Mouse (Mus musculus) right cerebral cortex, postnatal 25 days (tissue): ENCODE data around the gene Elovl1.

ENCODE experiments used
- DNase-seq: peaks from one replicate; pipeline ENCODE4 v3.0.0; 2022

The Elovl1 gene

DNA sequence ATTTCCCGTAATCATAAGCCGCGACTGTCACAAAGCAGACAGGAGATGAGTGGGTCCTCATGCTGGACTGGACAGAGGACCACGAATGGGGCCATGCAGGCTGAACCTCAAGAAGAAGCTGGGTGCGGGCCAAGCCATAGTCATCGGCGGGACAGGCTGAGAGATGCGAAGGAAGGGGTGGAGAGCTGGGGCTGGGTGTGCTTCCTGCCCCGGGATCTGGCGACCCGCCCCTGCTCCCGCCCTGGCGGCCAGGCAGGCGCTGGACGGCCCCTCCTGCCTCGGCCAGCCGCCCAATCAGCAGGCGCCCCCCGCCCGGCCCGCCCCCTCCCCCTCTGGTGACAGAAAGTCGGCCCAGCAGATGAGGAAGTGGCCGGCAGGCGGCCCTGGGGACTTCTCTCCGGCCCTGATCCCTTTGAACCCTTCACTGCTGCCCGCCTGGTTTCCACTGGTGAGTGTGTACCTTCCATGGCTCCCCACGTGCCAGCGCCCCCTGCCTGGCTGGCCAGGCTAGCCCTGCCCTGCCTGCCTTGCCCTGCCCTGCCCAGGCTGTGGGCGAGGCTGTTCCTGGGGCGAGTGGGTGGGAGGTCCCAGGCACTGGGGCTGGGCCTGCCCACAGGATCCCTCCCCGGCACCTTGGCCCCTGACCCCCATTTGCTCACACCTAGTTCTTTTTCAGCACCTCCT lies at the start of gene Elovl1:
Gene Elovl1, plus strand, starts transcription at position 326 of the 684 bp plus-strand sequence.
- DNase-seq: peak; percentile 68

DNA sequence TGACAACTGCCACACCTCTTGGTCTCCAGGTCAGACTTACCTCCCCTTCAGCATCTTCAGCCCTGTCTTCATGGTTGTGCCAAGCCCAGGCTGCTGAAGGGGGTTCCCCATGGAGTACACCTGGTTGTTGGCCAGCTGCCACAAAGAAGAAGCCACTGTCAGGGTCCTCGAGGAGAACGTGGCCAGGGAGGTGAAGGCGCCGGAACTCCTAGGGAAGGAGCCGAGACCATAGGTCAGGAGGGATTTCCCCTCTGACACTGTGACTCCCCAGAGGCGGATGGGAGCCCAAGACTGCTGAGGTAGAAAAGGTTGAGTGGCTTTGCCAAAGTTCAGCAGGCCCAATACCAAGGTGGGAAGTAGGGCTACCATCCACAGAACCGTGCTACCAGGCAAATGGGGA lies 44.6 kb upstream of the Elovl1 start:
- no peak for DNase-seq

DNA sequence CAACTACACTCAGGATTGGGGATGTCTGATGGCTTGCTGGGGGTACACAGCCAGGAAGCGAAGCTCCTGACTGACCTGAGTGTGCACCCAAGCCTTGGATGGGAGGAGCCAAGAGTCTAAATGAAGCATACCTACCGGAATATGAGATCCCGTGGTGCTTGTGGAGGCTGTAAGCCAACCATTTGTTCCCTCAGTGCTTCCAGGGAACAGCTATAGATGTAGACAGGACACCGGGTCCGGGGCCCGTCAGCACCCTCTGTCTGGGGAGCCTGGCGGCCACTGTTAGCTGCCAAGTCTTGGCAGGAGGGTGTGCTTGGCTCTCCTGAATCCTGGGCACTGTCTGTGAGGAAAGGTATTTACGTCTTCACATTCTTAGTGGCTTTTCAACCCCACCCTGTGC lies 40.6 kb upstream of the Elovl1 start:
- DNase-seq: no peak

DNA sequence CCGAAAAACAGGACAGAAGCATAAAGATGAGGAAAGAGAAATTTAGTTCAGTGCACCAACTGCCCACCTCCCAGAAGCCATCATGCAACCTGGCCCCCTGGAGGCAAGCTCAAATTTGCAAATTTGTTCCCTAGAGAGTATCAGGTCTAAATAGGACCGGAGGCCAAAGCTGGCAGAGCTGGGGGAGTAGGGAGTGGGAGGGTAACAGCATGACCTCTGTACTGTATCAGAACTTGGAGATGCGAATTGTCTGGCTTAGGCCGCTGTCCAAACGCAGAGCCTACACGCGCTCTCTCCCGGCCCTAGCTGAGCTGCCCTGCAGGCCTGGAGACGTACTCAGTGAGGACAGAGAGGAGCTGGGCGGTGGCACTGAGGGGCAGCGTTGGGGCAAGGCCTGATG lies 37.7 kb upstream of the Elovl1 start:
- no peak for DNase-seq

DNA sequence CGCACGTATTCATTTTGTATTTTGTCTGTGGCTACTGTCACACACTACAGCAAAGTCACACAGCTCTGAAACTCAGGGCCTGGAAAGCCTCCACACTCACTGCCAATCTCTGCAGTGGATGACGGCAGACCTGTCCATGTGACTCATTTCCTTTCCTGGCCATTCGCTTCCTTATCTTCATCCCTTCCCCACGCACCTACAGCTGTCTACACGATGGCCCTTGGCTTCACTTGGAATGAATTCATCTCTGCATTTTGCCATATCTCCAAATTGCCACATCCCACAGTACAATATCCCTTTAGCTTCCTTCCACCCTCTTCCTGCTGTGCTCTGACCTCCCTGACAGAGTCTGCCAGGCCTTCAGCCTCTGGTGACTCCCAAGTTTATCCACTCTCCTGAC lies 33.4 kb upstream of the Elovl1 start:
- no peak for DNase-seq

DNA sequence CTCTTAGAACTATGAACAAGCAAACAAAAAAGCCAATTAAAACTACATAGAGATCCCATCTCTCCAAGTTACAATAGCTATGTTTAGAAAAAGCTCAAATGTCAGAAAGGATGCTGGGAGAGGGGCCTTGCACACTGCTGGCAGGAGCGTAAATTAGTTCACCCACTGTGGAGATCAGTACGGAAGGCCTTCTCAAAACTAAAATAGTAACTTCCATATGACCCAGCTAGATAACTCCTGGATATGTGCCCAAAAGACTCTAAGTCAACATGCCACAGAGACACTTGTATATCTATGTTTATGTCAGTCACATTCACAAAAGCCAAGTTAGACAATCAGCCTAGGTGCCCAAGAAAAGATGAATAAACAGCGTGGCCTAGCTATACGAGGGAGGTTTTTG lies 32.6 kb upstream of the Elovl1 start:
- DNase-seq: no peak

DNA sequence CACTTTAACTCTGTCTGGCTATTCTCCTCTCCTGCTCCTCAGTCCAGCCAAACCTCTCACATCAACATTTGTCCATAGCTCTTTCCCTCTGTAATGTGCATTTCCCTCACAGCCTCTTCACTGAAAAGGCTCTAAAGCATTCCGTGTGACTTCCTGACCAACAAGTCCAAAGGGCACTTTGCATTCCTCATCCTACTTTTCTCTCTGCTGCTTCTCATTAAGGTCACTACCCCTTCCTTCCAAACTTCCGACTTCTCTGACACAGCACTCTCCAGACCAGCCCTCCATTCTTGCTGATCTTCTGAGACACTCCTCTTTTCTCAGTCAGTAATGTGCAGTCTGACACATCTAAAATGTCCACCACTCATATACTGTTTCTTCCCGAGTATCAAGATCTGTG lies 31.5 kb upstream of the Elovl1 start:
- DNase-seq: no peak

DNA sequence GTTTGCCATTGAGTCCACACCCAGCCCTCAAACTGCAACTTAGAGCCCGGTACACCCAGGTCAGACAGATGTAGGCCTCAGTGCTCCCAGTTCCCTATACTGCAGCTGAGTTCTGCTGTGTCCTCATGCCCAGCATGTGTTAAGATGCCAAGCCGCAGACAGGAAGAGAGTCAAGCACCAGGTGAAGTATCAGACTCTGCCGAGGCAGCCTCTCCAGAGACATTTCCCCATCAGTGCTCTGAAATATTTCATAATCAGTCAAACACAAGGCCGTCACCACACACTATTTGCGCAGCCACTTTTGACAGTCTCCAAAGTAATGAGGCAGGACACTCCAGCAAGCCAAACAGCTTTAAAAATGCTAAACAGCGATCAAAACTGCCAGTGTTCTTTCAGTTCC lies 29.5 kb upstream of the Elovl1 start:
- DNase-seq: no peak

DNA sequence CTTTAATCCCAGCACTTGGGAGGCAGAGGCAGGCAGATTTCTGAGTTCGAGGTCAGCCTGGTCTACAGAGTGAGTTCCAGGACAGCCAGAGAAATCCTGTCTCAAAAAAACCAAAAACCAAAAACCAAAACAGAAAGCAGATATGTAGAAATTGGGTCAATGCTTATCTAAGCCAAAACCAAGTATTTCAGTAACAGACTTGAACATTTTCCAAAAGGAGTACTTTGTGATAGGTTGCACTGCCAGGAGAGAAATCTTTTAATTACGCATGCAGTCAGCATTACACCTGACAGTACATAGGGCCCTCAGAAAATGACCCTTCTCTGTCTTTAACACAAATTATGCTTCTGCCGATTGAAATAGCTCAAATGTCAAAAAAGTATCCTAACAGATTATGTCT lies 26.5 kb upstream of the Elovl1 start:
- DNase-seq: no peak

DNA sequence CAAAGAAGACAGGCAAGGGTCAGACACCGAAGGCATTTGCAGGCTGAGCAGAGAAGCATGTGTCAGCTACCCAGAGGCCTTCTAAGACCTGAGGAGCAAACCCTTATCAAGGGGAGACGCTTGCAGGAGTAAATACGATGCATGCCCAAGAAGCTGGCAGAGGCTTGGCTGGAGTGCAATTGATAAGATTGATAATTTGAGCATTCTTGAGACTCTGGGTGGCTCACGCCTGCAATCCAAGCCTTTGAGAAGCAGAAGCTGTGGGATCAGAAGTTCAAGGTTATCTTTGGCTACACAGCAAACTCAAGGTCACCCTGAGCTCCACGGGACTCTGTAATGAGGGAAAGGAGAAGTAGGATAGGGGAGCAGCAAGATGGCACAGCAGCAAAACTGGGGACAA lies 26.0 kb upstream of the Elovl1 start:
- DNase-seq: no peak

DNA sequence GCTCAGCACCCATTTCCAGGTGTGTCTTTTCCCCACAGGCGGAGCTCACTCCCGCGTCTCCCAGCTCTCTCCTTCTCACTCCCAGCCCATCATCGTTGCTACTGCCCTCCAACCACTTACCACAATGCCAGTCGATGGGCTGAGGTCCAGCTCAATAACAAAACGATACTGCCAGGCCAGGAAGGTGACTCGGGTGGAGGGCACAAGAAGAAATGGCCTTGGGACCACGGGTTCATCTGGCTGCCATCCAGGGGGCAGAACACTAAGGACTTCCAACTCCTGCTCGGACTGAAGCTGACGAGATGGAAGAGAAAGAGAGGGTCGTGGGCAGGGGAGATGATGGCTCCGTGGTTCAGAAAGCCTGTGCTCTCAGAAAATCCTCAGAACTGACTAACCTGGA lies 25.2 kb upstream of the Elovl1 start:
- no peak for DNase-seq

DNA sequence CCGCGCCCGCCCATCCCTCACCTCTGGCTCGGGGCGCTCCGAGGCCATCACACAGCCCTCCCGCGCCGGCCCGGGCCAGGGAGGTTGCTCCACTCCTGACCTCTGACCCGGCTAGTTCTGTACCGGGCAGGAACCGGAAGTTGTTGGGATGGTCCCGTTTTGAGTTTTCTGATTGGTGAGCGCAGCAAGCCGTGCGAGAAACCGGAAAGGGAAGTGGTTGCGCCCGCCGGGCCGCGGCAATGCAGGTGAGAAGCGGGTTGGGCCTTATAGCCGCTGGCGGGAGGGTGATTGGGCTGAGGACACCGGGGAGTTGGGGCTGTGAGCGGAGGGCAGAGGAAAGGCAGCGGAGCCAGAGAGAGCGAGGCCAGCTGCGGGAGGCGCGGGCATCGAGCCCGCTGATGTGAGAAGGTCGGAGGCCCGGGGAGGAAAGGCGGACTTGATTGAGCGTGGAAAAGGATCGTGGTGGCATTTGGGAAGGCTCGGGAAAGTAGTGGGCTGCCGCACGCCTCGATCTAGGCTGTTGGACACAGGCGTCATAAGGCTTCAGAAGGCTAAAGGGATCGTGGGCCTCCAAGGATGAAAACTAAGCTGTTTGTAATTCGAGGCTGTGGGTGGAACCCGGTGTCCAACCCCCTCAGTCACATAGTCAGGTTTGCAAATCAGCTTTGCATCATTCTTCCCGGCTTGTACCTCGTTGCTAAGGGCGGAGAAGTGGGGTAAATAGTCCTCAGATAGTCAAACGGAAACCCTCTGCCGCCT lies 18.6 kb upstream of the Elovl1 start, which contains the start of the genes Szt2 and Med8:
Gene Szt2, minus strand, starts transcription at position 132 of the 759 bp plus-strand sequence.
Gene Med8, plus strand, starts transcription at position 196 of the 759 bp plus-strand sequence.
- DNase-seq: peak; percentile 90

DNA sequence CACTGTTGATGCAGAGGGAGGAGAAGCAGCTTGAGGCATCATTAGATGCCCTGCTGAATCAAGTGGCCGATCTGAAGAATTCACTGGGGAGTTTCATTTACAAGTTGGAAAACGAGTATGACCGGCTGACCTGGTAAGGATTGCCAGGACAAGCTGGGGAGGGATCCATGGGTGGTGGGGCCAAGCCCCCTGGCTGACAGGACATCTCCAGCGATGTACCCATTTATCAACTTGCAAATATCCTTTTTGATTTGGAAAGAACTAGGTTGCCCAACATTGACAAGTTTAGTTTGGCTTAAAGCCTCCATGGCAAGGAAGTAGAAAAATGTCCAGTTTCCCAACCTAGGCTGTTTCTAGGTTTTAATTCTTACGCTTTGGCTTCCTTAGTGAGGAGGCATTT lies 17.0 kb upstream of the Elovl1 start:
- no peak for DNase-seq

DNA sequence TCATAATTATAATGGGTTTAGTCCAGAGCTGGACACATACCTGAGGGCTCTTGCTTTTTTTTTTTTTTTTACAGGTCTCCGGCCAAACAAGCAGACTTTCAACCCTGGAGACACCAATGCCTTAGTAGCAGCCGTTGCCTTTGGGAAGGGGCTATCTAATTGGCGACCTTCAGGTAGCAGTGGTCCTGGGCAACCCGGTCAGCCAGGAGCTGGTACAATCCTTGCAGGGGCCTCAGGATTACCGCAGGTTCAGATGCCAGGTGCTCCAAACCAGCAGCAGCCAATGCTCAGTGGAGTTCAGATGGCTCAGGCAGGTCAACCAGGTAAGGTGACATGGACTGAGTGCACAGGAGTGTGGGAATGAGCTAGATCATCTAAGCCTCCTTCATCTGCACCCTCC lies 14.3 kb upstream of the Elovl1 start:
- no peak for DNase-seq

DNA sequence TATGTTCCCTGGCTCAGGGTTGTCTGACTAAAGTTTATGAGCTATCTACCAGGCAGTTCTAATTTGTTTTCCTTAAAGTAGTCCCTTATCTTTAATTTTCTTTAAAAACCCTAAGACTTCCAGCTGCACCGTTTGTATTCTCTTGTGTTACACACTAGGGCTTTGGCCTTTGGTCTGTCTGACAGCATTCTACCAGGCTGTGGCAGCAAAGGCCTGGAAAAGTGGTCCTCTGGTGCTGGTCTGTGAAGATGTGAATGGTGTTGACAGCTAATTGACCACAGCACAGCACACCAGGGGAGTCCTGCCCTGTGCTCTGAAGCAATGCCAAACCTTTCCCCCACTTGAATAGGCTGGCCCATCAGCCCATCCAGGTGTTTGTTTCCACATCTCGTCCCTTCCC lies 12.1 kb upstream of the Elovl1 start:
- no peak for DNase-seq

DNA sequence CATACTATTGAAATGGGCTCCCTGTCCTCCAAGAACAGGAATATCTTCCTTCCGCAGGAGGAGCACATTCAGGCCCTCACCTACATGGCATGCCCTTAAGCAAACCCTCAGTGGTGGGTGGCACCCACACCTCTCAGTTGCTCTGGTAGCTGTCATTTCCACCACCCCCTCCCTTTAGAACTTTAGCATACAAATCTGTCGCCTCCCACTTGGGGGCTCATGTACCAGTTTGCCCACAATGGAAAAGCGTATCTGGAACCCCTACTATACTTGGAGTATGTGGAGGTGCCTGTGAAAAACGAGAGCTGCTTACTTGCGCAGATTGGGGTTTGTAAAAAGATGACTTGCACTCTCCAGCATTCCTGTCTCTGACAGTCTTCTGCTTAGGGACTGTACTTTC lies 11.6 kb upstream of the Elovl1 start:
- DNase-seq: no peak

DNA sequence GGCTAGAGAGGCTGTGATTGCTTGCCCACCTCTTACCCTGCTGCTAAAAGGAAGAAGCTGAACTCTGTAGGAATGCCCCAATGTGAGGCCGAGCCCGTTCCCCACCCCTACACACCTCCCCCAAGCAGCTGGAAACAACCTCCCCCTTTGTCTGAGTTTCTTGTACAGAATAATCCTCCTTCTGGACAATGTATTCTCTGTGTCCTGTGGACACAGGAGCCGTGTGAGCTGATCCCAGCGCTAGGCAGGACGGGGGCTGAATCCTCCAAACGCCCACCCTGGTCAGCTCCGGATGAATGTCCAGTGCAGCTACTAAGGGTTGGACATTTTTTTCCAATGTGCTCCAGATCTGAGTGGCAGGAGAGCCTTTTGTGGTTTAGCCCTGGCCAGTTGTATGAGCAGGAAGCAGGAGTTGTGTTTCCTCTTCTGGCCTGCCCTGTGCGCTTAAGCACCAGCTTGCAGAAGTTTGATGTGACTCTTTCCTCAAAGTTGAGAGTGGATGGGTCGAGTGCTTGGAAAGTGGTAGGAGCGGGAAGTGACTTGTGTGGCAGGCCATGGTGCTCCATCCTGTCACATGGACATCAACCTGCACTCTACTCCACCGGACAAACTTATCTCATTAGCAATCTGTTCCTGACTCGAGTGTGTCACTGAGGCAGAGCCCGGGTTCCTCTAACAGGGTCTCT lies 10.6 kb upstream of the Elovl1 start:
- DNase-seq: no peak

DNA sequence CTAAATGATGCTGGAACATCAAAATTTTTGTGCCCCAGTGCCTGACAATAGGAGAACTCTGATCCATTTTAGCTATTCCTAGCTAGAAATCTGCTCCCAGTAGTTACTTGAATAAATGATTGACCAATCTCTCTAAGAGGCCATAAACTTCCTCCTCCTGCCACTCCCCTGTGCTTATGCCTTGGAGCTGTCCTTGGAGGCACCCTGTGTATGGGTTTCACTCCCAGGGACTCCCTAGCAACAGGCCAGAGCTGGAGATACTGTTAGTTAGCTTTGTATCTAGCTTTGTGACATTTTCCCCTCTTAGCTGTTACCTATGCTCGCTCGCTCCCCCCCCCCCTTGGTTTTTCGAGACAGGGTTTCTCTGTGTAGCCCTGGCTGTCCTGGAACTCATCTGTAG lies 6.5 kb upstream of the Elovl1 start:
- DNase-seq: no peak

DNA sequence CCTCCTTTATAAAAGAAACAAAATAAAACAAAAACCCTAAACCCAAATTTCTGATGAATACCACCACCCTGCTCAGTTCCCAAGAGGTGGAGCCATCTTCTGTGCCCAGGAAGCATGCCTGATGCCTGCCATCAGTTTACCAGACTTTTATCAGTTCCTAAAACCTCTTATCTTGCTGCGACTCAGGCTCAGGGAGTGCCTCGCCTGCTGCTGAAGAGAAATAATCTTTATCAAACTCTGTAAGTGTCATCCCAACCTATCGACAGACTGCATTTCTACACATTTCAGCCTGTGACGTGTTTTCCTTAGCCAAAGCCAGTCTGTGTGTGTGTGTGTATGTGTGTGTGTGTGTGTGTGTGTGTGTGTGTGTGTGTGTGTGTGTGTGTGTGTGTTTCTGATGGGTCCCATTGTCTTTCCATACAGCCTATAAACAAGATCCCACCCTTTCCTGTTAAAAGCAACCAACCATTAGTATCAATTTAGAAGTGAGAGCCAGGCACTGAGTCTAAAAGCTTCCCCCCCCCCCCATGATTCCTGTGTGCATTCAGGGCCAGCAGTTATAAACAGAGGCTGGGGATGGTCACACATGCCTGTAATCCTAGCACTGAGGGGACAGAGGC lies 3.2 kb upstream of the Elovl1 start:
- DNase-seq: no peak

DNA sequence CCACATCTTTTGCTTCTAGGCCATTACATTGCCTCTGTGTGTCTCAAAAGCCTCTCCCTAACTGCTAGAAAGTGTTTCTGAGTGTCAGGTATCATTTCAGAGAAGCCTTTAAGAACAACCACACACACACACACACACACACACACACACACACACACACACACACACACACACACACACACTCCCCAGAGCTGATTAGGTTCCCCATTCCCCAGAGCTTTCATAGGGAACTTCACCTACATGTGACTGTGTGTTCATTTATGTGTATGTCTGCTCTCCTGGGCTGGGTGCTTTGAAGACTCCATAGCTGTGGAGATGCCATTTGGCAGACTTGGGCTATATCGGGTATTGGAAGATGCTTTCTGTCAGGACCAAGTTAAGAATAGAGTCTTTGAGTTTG lies 2.5 kb upstream of the Elovl1 start:
- no peak for DNase-seq

DNA sequence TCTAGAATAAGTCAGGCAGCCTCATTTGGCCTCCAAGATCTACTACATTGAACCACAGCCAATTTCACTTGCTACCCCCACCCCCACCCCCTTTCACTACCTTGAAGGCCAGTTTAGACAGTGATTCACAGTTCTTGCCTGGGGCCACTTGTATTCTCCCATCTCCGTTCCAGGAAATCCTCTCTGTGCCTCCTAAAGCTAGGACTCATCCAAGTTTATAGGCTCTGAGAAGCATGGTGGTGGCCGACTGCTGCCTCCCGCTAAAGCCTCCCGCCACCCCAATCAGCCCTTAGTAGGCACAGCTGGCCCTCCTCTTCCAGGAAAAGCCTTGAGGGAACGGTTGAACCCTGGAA lies 502 bp upstream of the Elovl1 start:
- no peak for DNase-seq

DNA sequence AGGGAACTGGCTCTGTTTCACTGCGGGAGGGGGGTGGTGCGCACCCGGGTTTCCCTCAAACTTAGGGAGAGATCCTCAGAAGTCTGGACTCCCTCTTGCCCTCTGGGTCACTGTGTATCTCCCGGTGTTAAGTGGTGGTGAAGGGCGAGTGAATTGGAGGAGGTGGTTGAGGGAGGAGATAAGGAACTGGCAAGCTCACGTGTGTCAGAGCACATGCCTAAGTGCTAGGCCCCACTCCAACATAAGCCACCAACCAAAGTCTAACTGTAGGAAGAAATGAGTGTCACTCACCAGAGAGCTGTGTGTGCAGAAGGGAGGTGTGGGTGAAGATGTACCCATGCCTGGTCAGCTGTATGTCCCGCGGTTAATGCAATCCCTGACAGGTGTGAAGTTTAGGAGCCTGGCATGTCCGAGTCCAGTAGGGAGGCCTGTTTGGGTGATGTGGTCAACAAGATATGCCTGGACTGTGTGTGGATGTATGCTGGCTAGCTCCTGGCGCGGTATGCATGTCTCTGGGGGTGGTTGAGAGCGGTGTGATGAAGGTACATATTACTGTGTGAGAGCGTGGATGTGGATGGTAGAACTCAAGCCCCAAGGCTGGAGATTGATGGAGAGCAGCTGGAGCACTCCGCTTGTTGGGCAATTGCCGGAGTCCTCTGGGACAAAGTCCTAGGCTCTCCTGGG lies 780 bp downstream of the Elovl1 start:
- DNase-seq: no peak
